Mouse (Mus musculus) heart, embryonic 15.5 days (tissue): Measurements from ENCODE around the gene Lmtk3. TPM values are rescaled to one million over a fixed set of nuclear protein-coding genes. Genes with fewer than 3 reads are reported as not detected.

Experiments
- ATAC-seq: fragments of 200-750 bp; cut with Nextera tagmentation; replicated peaks from 2 replicates; pipeline ENCODE4 v1.8.0; 2017; ENCODE audit warnings: low read depth, moderate TSS enrichment; ENCODE audit not compliant: insufficient number of reproducible peaks, insufficient read depth, low FRiP score
- H3K27ac ChIP-seq: fragments of 300-500 bp; sonication (generic); 2 replicates; pipeline ENCODE4 v1.5.1; 2015; ENCODE audit warnings: mild to moderate bottlenecking, inconsistent platforms
- H3K27me3 ChIP-seq: fragments of 300-500 bp; sonication (generic); 2 replicates; pipeline ENCODE4 v1.6.1; 2015; ENCODE audit warnings: inconsistent platforms
- H3K36me3 ChIP-seq: fragments of 300-500 bp; sonication (generic); 2 replicates; pipeline ENCODE4 v1.6.1; 2015; ENCODE audit warnings: mild to moderate bottlenecking, inconsistent platforms
- H3K4me1 ChIP-seq: fragments of 300-500 bp; sonication (generic); replicated peaks from 2 replicates; pipeline ENCODE4 v1.6.1; 2015; ENCODE audit warnings: inconsistent platforms
- H3K4me2 ChIP-seq: fragments of 300-500 bp; sonication (generic); 2 replicates; pipeline ENCODE4 v1.6.1; 2015; ENCODE audit warnings: inconsistent platforms, mild to moderate bottlenecking, moderate library complexity
- H3K4me3 ChIP-seq: fragments of 300-500 bp; sonication (generic); 2 replicates; pipeline ENCODE4 v1.5.1; 2015; ENCODE audit warnings: mild to moderate bottlenecking, inconsistent platforms
- H3K9ac ChIP-seq: fragments of 300-500 bp; sonication (generic); 2 replicates; pipeline ENCODE4 v1.6.1; 2015; ENCODE audit warnings: mild to moderate bottlenecking, inconsistent platforms
- H3K9me3 ChIP-seq: fragments of 300-500 bp; sonication (generic); replicated peaks from 2 replicates; pipeline ENCODE4 v1.6.1; 2016; ENCODE audit warnings: inconsistent platforms
- WGBS: fragments of 180-500 bp; shearing (Covaris S2); methylation state at CpG from one replicate; pipeline ENCODE4 v1.1.7; 2015; ENCODE audit warnings: mixed read lengths; 5-methylcytosine and 5-hydroxymethylcytosine counted together
- polyA plus RNA-seq: library from polyadenylated mRNA; unstranded; fragments of >200 nt; fragmentation: Nextera tagmentation; extraction: Ambion mirVana; gene quantifications from 2 replicates; pipeline ENCODE4 v1.2.1, GENCODE M21; 2015

The Lmtk3 gene
- polyA plus RNA-seq, 1 experiment from 2014 or later = not detected

DNA sequence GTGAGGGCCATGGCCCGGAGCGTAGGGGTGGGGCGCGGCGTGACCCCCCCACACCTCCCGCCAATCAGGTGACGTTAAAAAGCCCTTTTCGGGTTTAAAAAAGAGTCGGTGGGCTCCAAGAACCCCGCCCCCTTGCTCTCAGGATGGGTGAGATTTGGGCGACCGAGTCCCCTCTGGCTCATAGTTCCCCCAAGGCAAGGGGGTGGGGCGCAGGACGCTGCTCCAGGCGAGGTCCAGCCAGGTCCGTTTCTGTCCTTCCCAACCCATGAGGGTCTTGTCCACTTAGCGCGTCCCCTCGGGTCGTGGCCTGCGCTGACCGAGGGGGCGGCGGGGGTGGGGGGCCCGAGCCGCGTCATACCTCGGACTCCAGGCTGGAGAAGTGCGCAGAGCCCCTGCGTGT, 48.9 kb downstream of the Lmtk3 start:
- Histone ChIP-seq H3K36me3 (peaks cover 20% of the 10 kb centered on the region), H3K4me3 (peak overlapping the region; percentile 41), H3K9me3 (no peaks in the 10 kb centered on the region), H3K27ac (no peak overlapping the region), H3K27me3 (peaks cover 55% of the 10 kb centered on the region), H3K9ac (no peak overlapping the region), H3K4me1 (peaks cover 27% of the 10 kb centered on the region), H3K4me2 (peak overlapping the region; percentile 67)
- 9% methylated on average over 30 of the region's 30 CpGs for WGBS
- no peak for ATAC-seq

DNA sequence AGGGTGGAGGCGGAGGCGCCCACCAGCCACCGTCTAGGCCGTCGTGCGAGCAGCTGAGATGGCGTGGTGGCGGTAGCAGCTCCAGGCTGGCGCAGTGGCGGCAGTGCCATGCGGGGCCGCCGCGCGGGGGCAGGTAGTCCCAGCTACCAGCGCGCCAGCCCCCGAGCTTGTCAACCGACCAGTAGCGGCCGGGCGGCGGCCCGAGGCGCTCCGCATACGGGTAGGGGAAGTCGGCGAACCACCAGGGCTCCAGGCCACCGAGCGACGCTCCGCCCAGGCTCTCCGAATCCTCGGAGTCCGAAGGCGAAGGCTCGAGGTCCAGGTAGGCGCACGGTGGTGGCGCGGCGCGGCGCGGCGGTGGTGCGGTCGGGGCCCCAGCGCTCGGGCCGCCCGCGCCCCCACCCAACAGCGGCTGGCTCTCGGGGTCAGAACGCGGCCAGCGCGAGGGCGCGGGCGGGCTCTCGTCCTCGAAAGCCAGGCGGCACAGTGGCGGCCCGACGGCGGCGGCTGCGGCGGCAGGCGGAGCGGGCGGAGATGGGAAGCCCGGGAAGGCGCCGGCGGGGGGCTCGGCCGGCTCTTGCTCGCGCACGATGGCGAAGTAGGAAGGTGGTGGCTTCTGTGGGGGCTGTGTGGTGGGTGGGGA, 49.7 kb downstream of the Lmtk3 start:
- WGBS = under 1% methylated on average over 86 of the region's 86 CpGs
- H3K36me3 ChIP-seq = peaks cover 12% of the 10 kb centered on the region
- H3K27ac ChIP-seq = no peak overlapping the region
- H3K4me1 ChIP-seq = peaks cover 27% of the 10 kb centered on the region
- H3K9ac ChIP-seq = 0 out of 2 replicates have a peak overlapping the region, but pooled peaks have one; percentile 13
- H3K4me3 ChIP-seq = peak overlapping the region; percentile 41
- 0 out of 2 replicates have a peak, but pooled peaks have one; percentile 16 for ATAC-seq
- peaks cover 58% of the 10 kb centered on the region for H3K27me3 ChIP-seq
- H3K4me2 ChIP-seq = peak overlapping the region; percentile 67
- no peaks in the 10 kb centered on the region for H3K9me3 ChIP-seq

DNA sequence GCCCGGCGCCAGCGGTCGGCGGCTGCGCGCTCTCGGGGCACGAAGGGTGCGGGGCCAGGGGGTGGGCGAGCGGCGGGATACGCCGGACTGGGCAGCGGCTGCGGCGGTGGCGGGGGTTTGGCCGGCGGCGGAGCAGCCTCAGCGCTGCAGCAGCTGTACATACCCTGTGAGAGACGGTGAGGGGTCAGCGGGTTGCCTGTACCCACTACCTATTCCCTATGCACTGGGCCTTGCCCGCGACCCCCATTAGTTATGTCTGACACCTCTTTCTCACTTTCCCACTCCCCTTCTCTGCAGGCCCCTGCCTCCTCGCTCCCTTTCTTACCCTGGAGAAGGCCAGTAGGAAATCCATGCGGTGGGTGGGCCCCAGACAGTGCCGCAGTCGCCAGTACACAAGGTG, 50.4 kb downstream of the Lmtk3 start:
- 3% methylated on average over 14 of the region's 31 CpGs for WGBS
- Histone ChIP-seq H3K36me3 (peaks cover 5% of the 10 kb centered on the region), H3K9ac (no peak overlapping the region), H3K27me3 (peaks cover 58% of the 10 kb centered on the region), H3K9me3 (no peaks in the 10 kb centered on the region), H3K4me3 (peak overlapping the region; percentile 41), H3K4me1 (peaks cover 27% of the 10 kb centered on the region), H3K4me2 (peak overlapping the region; percentile 67), H3K27ac (no peak overlapping the region)
- no peak for ATAC-seq

DNA sequence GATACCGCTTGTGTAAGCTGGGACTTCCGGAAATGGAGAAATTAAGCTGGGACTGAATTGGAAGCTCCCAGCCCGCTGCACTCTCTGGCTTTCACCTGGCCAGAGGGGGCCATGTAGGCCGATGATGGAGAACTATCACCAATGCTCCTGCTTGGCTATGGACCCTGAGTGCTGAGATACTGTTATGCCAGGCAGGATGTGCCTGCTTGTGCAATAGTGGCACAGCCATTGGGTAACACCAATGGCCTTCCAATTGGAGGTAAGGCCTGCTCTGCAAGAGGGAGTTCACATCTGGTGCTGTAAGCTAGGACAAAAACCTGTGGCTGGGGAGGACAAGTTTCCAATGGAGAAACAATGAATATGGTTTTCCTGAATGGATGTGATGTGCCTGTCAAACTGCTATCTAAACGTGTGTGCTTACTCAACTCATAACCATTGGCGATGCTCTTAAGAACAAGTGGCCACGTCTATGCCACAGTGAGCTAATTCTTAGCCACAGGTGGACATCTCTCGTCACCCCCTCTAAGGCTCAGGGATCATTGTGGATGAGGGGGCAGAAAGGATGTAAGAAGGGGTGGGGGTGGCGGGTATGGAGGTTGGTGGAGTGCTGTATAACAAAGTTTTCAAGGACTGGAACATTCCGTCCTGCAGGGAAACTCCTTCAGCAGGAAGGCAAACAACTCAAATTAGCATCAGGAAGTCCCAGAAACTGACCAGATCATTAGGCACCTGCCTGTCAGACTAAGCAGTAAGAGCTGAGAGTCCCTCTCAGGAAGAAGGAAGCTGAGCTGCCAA, 59.6 kb downstream of the Lmtk3 start:
- Histone ChIP-seq H3K4me3 (no peak overlapping the region), H3K36me3 (no peaks in the 10 kb centered on the region), H3K4me1 (no peaks in the 10 kb centered on the region), H3K27ac (no peak overlapping the region), H3K27me3 (peaks cover 38% of the 10 kb centered on the region), H3K9ac (no peak overlapping the region), H3K4me2 (no peak overlapping the region), H3K9me3 (no peaks in the 10 kb centered on the region)
- ATAC-seq = no peak
- WGBS = 79% methylated on average over 10 of the region's 10 CpGs

DNA sequence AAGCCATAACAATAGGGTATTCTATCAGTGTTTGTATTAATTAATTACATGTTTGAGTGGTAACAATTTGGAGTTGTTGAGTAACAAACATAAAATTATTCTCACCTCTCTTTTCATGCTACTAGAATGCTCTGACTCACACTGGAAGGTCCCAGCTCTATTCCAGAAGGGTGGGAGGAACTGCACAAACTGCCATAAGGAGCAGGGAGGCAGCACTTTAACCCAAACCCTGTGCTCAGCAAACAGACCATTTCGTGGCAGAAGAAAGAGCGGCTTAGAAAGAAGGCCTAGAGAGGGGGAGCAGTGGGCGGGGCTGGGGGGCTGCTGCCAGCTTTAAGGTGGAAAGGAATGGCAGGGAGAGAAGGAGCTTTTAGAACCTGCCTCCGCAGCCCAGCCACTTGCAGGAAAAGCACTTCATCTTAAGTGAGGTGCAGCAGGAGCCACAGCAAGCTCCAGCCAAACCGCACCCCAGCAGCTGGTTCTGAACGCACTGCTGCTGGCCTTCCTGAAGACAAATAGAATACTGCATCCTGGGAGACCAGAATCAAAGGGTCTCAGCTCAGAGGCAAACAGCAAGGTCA, 65.0 kb downstream of the Lmtk3 start:
- Histone ChIP-seq H3K4me3 (no peak overlapping the region), H3K27me3 (peaks cover 26% of the 10 kb centered on the region)
- ATAC-seq = no peak

DNA sequence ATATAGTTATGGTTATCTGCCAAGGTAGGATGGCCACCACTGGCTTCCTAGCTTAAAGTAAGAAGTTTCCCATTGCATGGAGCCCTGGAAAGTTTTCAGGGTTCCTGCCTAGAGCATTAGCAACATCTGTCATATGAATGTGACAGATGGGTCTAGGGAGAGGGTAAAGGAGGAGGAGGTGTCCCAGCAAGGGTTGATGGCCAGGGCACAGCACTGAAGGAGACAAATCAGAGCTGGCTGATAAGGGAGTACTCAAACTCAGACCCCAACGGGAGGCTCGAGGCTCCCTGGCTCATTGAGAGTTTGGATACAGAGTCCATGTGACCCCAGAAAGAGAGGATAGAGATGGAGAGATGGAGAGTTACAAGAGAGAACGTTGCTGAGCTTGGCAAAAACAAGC, 67.1 kb downstream of the Lmtk3 start:
- H3K36me3 ChIP-seq = no peaks in the 10 kb centered on the region
- H3K27ac ChIP-seq = no peak overlapping the region
- peaks cover 25% of the 10 kb centered on the region for H3K27me3 ChIP-seq
- no peak overlapping the region for H3K9ac ChIP-seq
- no peak overlapping the region for H3K4me2 ChIP-seq
- H3K4me1 ChIP-seq = no peaks in the 10 kb centered on the region
- no peak for ATAC-seq
- no peak overlapping the region for H3K4me3 ChIP-seq
- no peaks in the 10 kb centered on the region for H3K9me3 ChIP-seq
- WGBS = 43% methylated on average over 3 of the region's 3 CpGs

More for the DNA sequence above, 65.0 kb downstream of the Lmtk3 start:
- no peaks in the 10 kb centered on the region for H3K36me3 ChIP-seq
- WGBS = 11% methylated on average over 6 of the region's 6 CpGs
- H3K4me1 ChIP-seq = no peaks in the 10 kb centered on the region
- no peaks in the 10 kb centered on the region for H3K9me3 ChIP-seq
- no peak overlapping the region for H3K4me2 ChIP-seq
- H3K27ac ChIP-seq = no peak overlapping the region
- no peak overlapping the region for H3K9ac ChIP-seq

DNA sequence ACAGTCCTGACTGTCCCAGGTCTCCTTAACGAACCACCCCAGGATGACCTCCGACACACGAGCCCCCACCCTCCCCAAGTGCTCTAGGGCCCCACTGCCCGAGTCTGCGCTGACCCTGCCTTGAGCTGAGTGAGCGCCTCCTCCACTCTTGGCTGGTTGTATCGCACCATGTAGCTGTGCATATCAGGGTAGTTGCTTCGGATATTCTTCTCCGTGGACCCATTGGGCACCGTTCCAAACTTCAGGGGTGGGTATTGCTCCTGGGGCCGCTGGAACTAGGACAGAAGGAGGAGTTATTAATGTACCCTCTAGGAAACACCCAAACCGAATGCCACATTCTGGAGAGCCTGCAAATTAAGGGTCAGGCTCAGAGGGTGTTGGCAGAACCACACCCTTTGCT, 69.6 kb downstream of the Lmtk3 start:
- Histone ChIP-seq H3K4me3 (no peak overlapping the region), H3K9ac (no peak overlapping the region), H3K36me3 (no peaks in the 10 kb centered on the region), H3K27ac (no peak overlapping the region), H3K27me3 (peaks cover 39% of the 10 kb centered on the region), H3K4me2 (no peak overlapping the region), H3K9me3 (no peaks in the 10 kb centered on the region), H3K4me1 (peaks cover 14% of the 10 kb centered on the region)
- 78% methylated on average over 12 of the region's 12 CpGs for WGBS
- ATAC-seq = no peak

Other genes starting within 250 kb of the Lmtk3 start
- gene Hsd17b14, start 228.8 kb upstream of the Lmtk3 start, polyA plus RNA-seq = 0.24 and 0.82 TPM in 2 replicates
- gene Bcat2, start 213.6 kb upstream of the Lmtk3 start, polyA plus RNA-seq = 79.4 and 84.5 TPM in 2 replicates
- gene Fgf21, start 168.2 kb upstream of the Lmtk3 start, polyA plus RNA-seq = 0.13 and 1.2 TPM in 2 replicates
- gene Fut1, start 166.4 kb upstream of the Lmtk3 start, polyA plus RNA-seq = 0.15 and 0.66 TPM in 2 replicates
- 0.33 and 0.35 TPM in 2 replicates for gene Izumo1, start 161.9 kb upstream of the Lmtk3 start, polyA plus RNA-seq
- gene Rasip1, start 156.2 kb upstream of the Lmtk3 start, polyA plus RNA-seq = 19.6 and 23.4 TPM in 2 replicates
- 7.3 and 7.4 TPM in 2 replicates for gene Mamstr, start 143.8 kb upstream of the Lmtk3 start, polyA plus RNA-seq
- gene Fut2, start 117.3 kb upstream of the Lmtk3 start, polyA plus RNA-seq = 1.5 and 1.6 TPM in 2 replicates
- gene Ntn5, start 99.7 kb upstream of the Lmtk3 start, polyA plus RNA-seq = 0.14 TPM in 1 of 2 replicates, not detected in the other
- gene Sec1, start 89.3 kb upstream of the Lmtk3 start, polyA plus RNA-seq = 0.13 and 0.34 TPM in 2 replicates
- 5.1 and 6.0 TPM in 2 replicates for gene Car11, start 83.9 kb upstream of the Lmtk3 start, polyA plus RNA-seq
- gene Dbp, start 78.7 kb upstream of the Lmtk3 start, polyA plus RNA-seq = 3.0 and 4.3 TPM in 2 replicates
- 540 and 572 TPM in 2 replicates for gene Rpl18, start 68.3 kb upstream of the Lmtk3 start, polyA plus RNA-seq
- 13.7 and 21.0 TPM in 2 replicates for gene Sphk2, start 65.7 kb upstream of the Lmtk3 start, polyA plus RNA-seq
- 0.25 and 0.65 TPM in 2 replicates for gene Fam83e, start 62.5 kb upstream of the Lmtk3 start, polyA plus RNA-seq
- gene Spaca4, start 57.9 kb upstream of the Lmtk3 start, polyA plus RNA-seq = not detected in 2 replicates
- 0.21 and 1.1 TPM in 2 replicates for gene Sult2b1, start 931 bp downstream of the Lmtk3 start, polyA plus RNA-seq
- 92.2 and 101 TPM in 2 replicates for gene Cyth2, start 30.8 kb downstream of the Lmtk3 start, polyA plus RNA-seq
- gene Kcnj14, start 41.0 kb downstream of the Lmtk3 start, polyA plus RNA-seq = 0.37 and 0.44 TPM in 2 replicates
- 29.1 and 38.8 TPM in 2 replicates for gene Grwd1, start 47.2 kb downstream of the Lmtk3 start, polyA plus RNA-seq
- 54.6 and 65.0 TPM in 2 replicates for gene Kdelr1, start 89.0 kb downstream of the Lmtk3 start, polyA plus RNA-seq
- 0.21 and 0.27 TPM in 2 replicates for gene Grin2d, start 94.6 kb downstream of the Lmtk3 start, polyA plus RNA-seq
- 0.65 and 0.76 TPM in 2 replicates for gene Syngr4, start 113.0 kb downstream of the Lmtk3 start, polyA plus RNA-seq
- 6.6 and 8.0 TPM in 2 replicates for gene Tmem143, start 113.2 kb downstream of the Lmtk3 start, polyA plus RNA-seq
- gene Emp3, start 137.7 kb downstream of the Lmtk3 start, polyA plus RNA-seq = 71.5 and 108 TPM in 2 replicates
- gene Ccdc114, start 140.3 kb downstream of the Lmtk3 start, polyA plus RNA-seq = 3.4 and 3.6 TPM in 2 replicates
- gene Abcc6, start 246.6 kb downstream of the Lmtk3 start, polyA plus RNA-seq = 0.16 TPM in 1 of 2 replicates, not detected in the other
- 30.8 and 37.9 TPM in 2 replicates for gene Nomo1, start 250.0 kb downstream of the Lmtk3 start, polyA plus RNA-seq